Mouse (Mus musculus) testis, adult 2 months (tissue): ENCODE data around the gene Caskin1. TPM values are rescaled to one million over a fixed set of nuclear protein-coding genes. Genes with fewer than 3 reads are reported as not detected.
A peak's percentile ranks its signal among the peaks of the same experiment; 100 is the strongest.

Experiments used
- H3K27ac ChIP-seq: fragments of 200-500 bp; 2 replicates; pipeline ENCODE4 v1.5.1; 2012; ENCODE audit warnings: low read depth, low read length; ENCODE audit not compliant: control insufficient read depth, insufficient read depth
- H3K27me3 ChIP-seq: fragments of 200-500 bp; 2 replicates; pipeline ENCODE4 v1.6.1; 2012; ENCODE audit warnings: mild to moderate bottlenecking, low read length, moderate library complexity; ENCODE audit not compliant: control insufficient read depth, insufficient read depth
- H3K36me3 ChIP-seq: fragments of 200-500 bp; 2 replicates; pipeline ENCODE4 v1.6.1; 2012; ENCODE audit warnings: mild to moderate bottlenecking, low read length; ENCODE audit not compliant: control insufficient read depth, insufficient read depth
- H3K4me1 ChIP-seq: fragments of 200-500 bp; 2 replicates; pipeline ENCODE4 v1.6.1; 2012; ENCODE audit warnings: low read length; ENCODE audit not compliant: control insufficient read depth, insufficient read depth
- H3K4me3 ChIP-seq: fragments of 200-500 bp; 2 replicates; pipeline ENCODE4 v1.5.1; 2012; ENCODE audit warnings: low read depth, mild to moderate bottlenecking, low read length, moderate library complexity, mixed read lengths; ENCODE audit not compliant: control insufficient read depth
- CTCF ChIP-seq: fragments of 200-500 bp; IDR thresholded peaks from 2 replicates; pipeline ENCODE4 v1.5.1; 2012; ENCODE audit warnings: low read depth, mild to moderate bottlenecking, inconsistent platforms, low read length, moderate library complexity; ENCODE audit not compliant: control insufficient read depth, insufficient read depth, insufficient replicate concordance
- POLR2A ChIP-seq: fragments of 200-500 bp; IDR thresholded peaks from 2 replicates; pipeline ENCODE4 v1.6.1; 2012; ENCODE audit warnings: low read depth, mild to moderate bottlenecking, inconsistent platforms, low read length, moderate library complexity; ENCODE audit not compliant: control insufficient read depth
- polyA plus RNA-seq: library from polyadenylated mRNA; depleted of rRNA; stranded (reverse); fragments of >200 nt; gene quantifications from 2 replicates; pipeline ENCODE4 v1.2.3, GENCODE M21; 2012; rRNA removed

Gene Caskin1
- polyA plus RNA-seq: 20.6 and 23.9 TPM in 2 replicates

- no peaks in the 10 kb centered on the region for H3K36me3 ChIP-seq
- peak within 1 kb of the TSS; percentile 37; the same call in 1 of the 2 replicates for H3K27ac ChIP-seq
- no peak; the same call in 1 of the 2 replicates for TF ChIP-seq POLR2A
- no peak for TF ChIP-seq CTCF
- peak within 1 kb of the TSS; percentile 88 for H3K4me3 ChIP-seq
- peaks cover 8% of the 10 kb centered on the region for H3K4me1 ChIP-seq
- H3K27me3 ChIP-seq: no peaks in the 10 kb centered on the region
Observed at GRCm38 (mm10) chr17:24488186-24488661, at the start of gene Caskin1. TSS of gene Caskin1 (plus strand) at chr17:24488601.

GRCm38 (mm10) chr17:24440377-24440776 is 48.0 kb upstream of the Caskin1 start:
- Histone ChIP-seq H3K4me1 (no peaks in the 10 kb centered on the region), H3K36me3 (peaks cover 2% of the 10 kb centered on the region), H3K27me3 (no peaks in the 10 kb centered on the region), H3K4me3 (no peak overlapping the region), H3K27ac (no peak overlapping the region)
- no peak for TF ChIP-seq CTCF

GRCm38 (mm10) chr17:24441148-24441547 is 47.3 kb upstream of the Caskin1 start:
- TF ChIP-seq POLR2A (no peak), CTCF (peak; percentile 16; the same call in 1 of the 2 replicates)
- no peak overlapping the region for H3K4me3 ChIP-seq
- H3K4me1 ChIP-seq: no peaks in the 10 kb centered on the region
- peaks cover 2% of the 10 kb centered on the region for H3K36me3 ChIP-seq
- no peak overlapping the region for H3K27ac ChIP-seq
- no peaks in the 10 kb centered on the region for H3K27me3 ChIP-seq

- H3K27ac ChIP-seq: no peak overlapping the region
- TF ChIP-seq CTCF (no peak), POLR2A (no peak)
- no peaks in the 10 kb centered on the region for H3K4me1 ChIP-seq
- no peaks in the 10 kb centered on the region for H3K27me3 ChIP-seq
- no peak overlapping the region for H3K4me3 ChIP-seq
- peaks cover 2% of the 10 kb centered on the region for H3K36me3 ChIP-seq
Observed at GRCm38 (mm10) chr17:24442107-24442506, 46.3 kb upstream of the Caskin1 start.

GRCm38 (mm10) chr17:24442632-24443155 is 45.7 kb upstream of the Caskin1 start, which contains the start of gene Dnase1l2:
TSS of gene Dnase1l2 (minus strand) at chr17:24443105.
- TF ChIP-seq POLR2A (no peak), CTCF (no peak)
- H3K4me3 ChIP-seq: no peak within 1 kb of the TSS
- H3K27ac ChIP-seq: no peak within 1 kb of the TSS
- H3K4me1 ChIP-seq: no peaks in the 10 kb centered on the region
- no peaks in the 10 kb centered on the region for H3K27me3 ChIP-seq
- H3K36me3 ChIP-seq: peaks cover 2% of the 10 kb centered on the region

- Histone ChIP-seq H3K27ac (no peak overlapping the region), H3K36me3 (peaks cover 4% of the 10 kb centered on the region), H3K27me3 (no peaks in the 10 kb centered on the region), H3K4me3 (no peak overlapping the region), H3K4me1 (no peaks in the 10 kb centered on the region)
- no peak for TF ChIP-seq CTCF
- no peak for TF ChIP-seq POLR2A
Observed at GRCm38 (mm10) chr17:24443409-24443808, 45.0 kb upstream of the Caskin1 start.

- Histone ChIP-seq H3K27ac (no peak overlapping the region), H3K4me1 (no peaks in the 10 kb centered on the region), H3K4me3 (no peak overlapping the region), H3K27me3 (no peaks in the 10 kb centered on the region), H3K36me3 (peaks cover 8% of the 10 kb centered on the region)
- TF ChIP-seq POLR2A (no peak), CTCF (no peak)
Observed at GRCm38 (mm10) chr17:24446590-24446989, 41.8 kb upstream of the Caskin1 start.

- Histone ChIP-seq H3K27ac (no peak overlapping the region), H3K4me1 (peaks cover 3% of the 10 kb centered on the region; the same call in 1 of the 2 replicates), H3K27me3 (no peaks in the 10 kb centered on the region), H3K36me3 (peaks cover 8% of the 10 kb centered on the region), H3K4me3 (no peak overlapping the region)
- TF ChIP-seq CTCF: no peak
- TF ChIP-seq POLR2A: no peak
Observed at GRCm38 (mm10) chr17:24449507-24449906, 38.9 kb upstream of the Caskin1 start.
